Mouse (Mus musculus) thymus, adult 2 months (tissue): ENCODE results near the gene Adgrg2.

Experiments
- CTCF ChIP-seq: fragments of 200-500 bp; IDR thresholded peaks from 2 replicates; pipeline ENCODE4 v1.5.1; 2012; ENCODE audit warnings: mild to moderate bottlenecking, control low read depth, low read length, moderate library complexity, borderline replicate concordance; ENCODE audit not compliant: control insufficient read depth, poor library complexity, insufficient read depth; ENCODE audit errors: extremely low read depth
- POLR2A ChIP-seq: fragments of 200-500 bp; IDR thresholded peaks from 2 replicates; pipeline ENCODE4 v1.6.1; 2012; ENCODE audit warnings: mild to moderate bottlenecking, low read length, control low read depth, moderate library complexity; ENCODE audit not compliant: control insufficient read depth, poor library complexity, insufficient read depth; ENCODE audit errors: extremely low read depth

DNA sequence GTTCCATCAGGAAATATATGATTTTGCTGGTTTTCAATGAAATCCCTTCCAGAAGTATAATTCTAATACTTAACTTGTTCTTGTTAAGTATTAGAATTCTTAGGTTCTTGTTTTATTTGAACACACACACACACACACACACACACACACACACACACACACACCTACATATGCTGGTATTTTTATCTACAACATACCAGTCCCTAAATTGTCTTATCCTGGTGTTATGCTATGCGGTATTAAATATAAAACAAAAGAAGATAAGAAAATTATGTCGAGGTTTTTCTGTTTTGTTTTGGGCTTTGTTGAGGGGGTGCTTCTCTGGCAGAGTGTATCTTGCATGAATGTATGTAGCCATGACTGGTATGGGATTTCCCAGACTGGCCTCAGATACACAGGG lies 99.3 kb downstream of the Adgrg2 start:
- no peak for TF ChIP-seq CTCF
- no peak for TF ChIP-seq POLR2A
